Mouse (Mus musculus) layer of hippocampus, postnatal 10 days (tissue): Measurements from ENCODE around the gene Defa35. TPM values are rescaled to one million over a fixed set of nuclear protein-coding genes. Genes with fewer than 3 reads are reported as not detected.
"Not testable (repeated sequence)": the region's sequence is repeated elsewhere in the genome, so short reads cannot be mapped to it uniquely, and the experiment has no call there.

ENCODE experiments used
- DNase-seq, 2 experiments: peaks; one replicate each; pipeline ENCODE4 v3.0.0; 2021; ENCODE audit warnings: low spot score in 2 of 2
- long read RNA-seq: library from polyadenylated mRNA; stranded (forward); transcript quantifications from one replicate; pipeline ENCODE4 v2.0.0, GENCODE M21; 2023
- total RNA-seq, 2 experiments: library from RNA; stranded (reverse); gene quantifications; 2 replicates each; pipeline ENCODE4 v1.2.3; 2021

The Defa35 gene
- not detected for total RNA-seq
- long read RNA-seq, result 0 reads

DNA sequence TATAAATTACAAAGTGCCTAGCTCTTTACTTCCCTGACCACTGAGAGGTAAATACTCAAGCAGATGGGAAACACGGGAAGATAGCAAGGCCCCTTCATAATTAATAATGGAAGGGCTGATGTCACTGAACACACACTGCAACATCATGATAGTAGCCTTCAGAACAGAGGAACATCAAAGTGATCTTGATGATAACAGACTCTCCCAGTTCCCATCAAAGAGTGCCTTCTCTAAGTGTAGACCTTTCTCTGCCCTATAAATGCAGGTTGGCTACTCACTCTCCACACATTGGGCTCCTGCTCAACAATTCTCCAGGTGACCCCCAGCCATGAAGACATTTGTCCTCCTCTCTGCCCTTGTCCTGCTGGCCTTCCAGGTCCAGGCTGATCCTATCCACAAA lies at the start of gene Defa35:
TSS of gene Defa35 (plus strand) at position 301 of the 400 bp plus-strand sequence.
- not testable (repeated sequence) for DNase-seq

DNA sequence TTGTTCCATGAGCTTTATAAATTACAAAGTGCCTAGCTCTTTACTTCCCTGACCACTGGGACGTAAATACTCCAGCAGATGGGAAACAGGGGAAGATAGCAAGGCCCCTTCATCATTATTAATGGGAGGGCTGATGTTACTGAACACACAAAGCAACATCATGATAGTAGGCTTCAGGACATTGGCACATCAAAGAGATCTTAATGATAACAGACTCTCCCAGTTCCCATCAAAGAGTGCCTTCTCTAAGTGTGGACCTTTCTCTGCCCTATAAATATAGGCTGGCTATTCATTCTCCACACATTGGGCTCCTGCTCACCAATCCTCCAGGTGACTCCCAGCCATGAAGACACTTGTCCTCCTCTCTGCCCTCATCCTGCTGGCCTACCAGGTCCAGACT lies 39.6 kb upstream of the Defa35 start, which contains the start of gene Defa21:
TSS of gene Defa21 (plus strand) at position 301 of the 400 bp plus-strand sequence.
- DNase-seq, result not testable (repeated sequence)

DNA sequence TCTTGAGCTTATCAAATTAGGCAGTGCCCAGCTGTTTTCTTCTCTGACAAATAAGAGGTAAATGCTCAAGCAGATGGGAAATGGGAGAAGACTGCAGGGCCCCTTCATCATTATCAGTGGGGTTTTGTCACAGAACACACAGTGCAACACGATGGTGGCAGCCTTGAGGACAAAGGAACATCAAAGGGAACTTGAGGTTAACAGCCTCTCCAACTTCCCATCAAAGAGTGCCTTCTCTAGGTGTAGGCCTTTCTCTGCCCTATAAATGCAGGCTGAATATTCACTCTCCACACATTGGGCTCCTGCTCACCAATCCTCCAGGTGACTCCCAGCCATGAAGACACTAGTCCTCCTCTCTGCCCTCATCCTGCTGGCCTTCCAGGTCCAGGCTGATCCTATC lies 10.1 kb upstream of the Defa35 start, which contains the start of gene Defa23:
TSS of gene Defa23 (plus strand) at position 301 of the 400 bp plus-strand sequence.
- not testable (repeated sequence) for DNase-seq

DNA sequence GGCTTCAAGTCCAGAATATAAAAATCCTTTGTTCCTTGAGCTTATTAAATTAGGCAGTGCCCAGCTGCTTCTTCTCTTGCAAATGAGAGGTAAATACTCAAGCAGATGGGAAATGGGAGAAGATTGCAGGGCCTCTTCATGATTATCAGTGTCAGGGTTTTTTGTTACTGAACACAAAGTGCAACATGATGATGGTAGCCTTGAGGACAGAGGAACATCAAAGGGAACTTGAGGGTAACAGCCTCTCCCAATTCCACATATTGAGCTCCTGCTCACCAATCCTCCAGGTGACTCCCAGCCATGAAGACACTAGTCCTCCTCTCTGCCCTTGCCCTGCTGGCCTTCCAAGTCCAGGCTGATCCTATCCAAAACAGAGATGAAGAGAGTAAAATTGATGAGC lies 19.3 kb downstream of the Defa35 start, which contains the start of gene Defa25:
TSS of gene Defa25 (plus strand) at position 301 of the 400 bp plus-strand sequence.
- not testable (repeated sequence) for DNase-seq

GRCm38 (mm10) chr8:21093106-21093505 lies 28.3 kb downstream of the Defa35 start:
- DNase-seq, result no peak

DNA sequence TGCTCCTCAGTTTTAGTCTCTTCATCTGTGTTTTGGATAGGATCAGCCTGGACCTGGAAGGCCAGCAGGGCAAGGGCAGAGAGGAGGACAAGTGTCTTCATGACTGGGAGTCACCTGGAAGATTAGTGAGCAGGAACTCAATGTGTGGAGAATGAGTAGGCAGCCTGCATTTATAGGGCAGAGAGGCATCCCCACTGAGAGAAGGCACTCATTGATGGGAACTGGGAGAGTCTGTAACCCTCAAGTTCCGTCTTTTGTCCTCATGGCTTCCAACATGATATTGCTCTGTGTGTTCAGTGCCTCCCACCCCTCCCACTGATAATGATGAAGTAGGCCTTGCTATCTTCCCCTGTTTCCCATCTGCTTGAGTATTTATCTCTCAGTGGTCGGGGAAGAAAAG lies 31.1 kb downstream of the Defa35 start, which contains the start of gene Gm14851:
TSS of gene Gm14851 (minus strand) at position 101 of the 400 bp plus-strand sequence.
- DNase-seq, result not testable (repeated sequence)

Other genes with a start within 250 kb of the Defa35 start
- gene Defb33, start 172.4 kb upstream of the Defa35 start, total RNA-seq, result not detected
- not detected for gene Gm15056, start 162.4 kb upstream of the Defa35 start, total RNA-seq
- not detected for gene Gm6040, start 143.0 kb upstream of the Defa35 start, total RNA-seq
- gene AY761185, start 120.3 kb upstream of the Defa35 start, total RNA-seq, result not detected
- not detected for gene Defa21, start 39.5 kb upstream of the Defa35 start, total RNA-seq
- gene Defa23, start 10.0 kb upstream of the Defa35 start, total RNA-seq, result not detected
- not detected for gene Defa25, start 19.4 kb downstream of the Defa35 start, total RNA-seq
- gene Gm14851, start 31.0 kb downstream of the Defa35 start, total RNA-seq, result not detected
- not detected for gene Defa30, start 69.6 kb downstream of the Defa35 start, total RNA-seq
- gene Defa22, start 97.2 kb downstream of the Defa35 start, total RNA-seq, result not detected
- gene Defa31, start 126.6 kb downstream of the Defa35 start, total RNA-seq, result not detected
- not detected for gene Gm15293, start 136.5 kb downstream of the Defa35 start, total RNA-seq
- gene Gm15292, start 184.7 kb downstream of the Defa35 start, total RNA-seq, result not detected